Mouse (Mus musculus) embryonic facial prominence, embryonic 15.5 days (tissue): ENCODE data around the gene Smchd1. TPM values are rescaled to one million over a fixed set of nuclear protein-coding genes. Genes with fewer than 3 reads are reported as not detected.

ENCODE experiments used
- polyA plus RNA-seq: library from polyadenylated mRNA; unstranded; fragments of >200 nt; fragmentation: Nextera tagmentation; extraction: Ambion mirVana; gene quantifications from 2 replicates; pipeline ENCODE4 v1.2.1, GENCODE M21; 2015

Gene Smchd1
- polyA plus RNA-seq, 1 experiment from 2014 or later, result 58.8 TPM

Other genes with a start within 250 kb of the Smchd1 start
- 26.3 and 31.7 TPM in 2 replicates for gene Emilin2, start 163.4 kb downstream of the Smchd1 start, polyA plus RNA-seq
- gene Gm4707, start 15.4 kb downstream of the Smchd1 start, polyA plus RNA-seq, result 3.3 and 4.0 TPM in 2 replicates
- gene Ndc80, start 51.5 kb upstream of the Smchd1 start, polyA plus RNA-seq, result 32.2 and 36.9 TPM in 2 replicates
- gene Spdya, start 76.7 kb upstream of the Smchd1 start, polyA plus RNA-seq, result 0.73 and 0.83 TPM in 2 replicates
- gene Wdr43, start 140.6 kb upstream of the Smchd1 start, polyA plus RNA-seq, result 65.0 and 70.6 TPM in 2 replicates
- gene Togaram2, start 197.9 kb upstream of the Smchd1 start, polyA plus RNA-seq, result 3.1 and 5.3 TPM in 2 replicates